In the genomic region with DNA sequence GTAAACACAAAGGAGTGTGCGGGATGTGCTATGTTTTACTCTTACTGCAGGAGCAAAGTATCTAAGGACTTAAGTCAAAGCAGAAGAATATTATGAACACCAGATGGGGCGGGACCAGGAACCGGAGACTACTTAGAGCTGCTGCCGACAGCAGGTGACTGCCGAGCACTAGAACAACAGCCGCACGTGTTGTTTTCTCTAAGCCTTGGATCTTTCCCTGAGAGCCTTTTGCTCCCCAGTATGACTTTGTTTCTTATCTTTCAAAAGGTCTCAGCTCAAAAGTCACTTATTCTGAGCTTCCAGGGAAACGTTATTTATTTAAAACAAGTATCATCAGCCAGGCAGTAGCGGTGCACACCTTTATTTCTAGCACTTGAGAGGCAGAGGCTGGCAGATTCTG, we compare ENCODE assay signal across 16 mouse cellular contexts.
"Had no signal": no experiment of that assay in that cellular context is flagged by ENCODE, and none has a peak within 500 bp of the region (broad histone marks: within the 10 kb centered on the region; RNA-seq: fewer than 3 reads in every experiment).

No protein-coding gene starts in this region.

- H3K9ac ChIP-seq: neural tube, embryonic 13.5 days; neural tube, embryonic 15.5 days; stomach, embryonic 15.5 days had no signal

- H3K4me2 ChIP-seq: neural tube, embryonic 13.5 days; neural tube, embryonic 15.5 days; stomach, embryonic 15.5 days had no signal

- H3K4me3 ChIP-seq: neural tube, embryonic 13.5 days; neural tube, embryonic 15.5 days; stomach, embryonic 15.5 days had no signal

- H3K27ac ChIP-seq: neural tube, embryonic 13.5 days; neural tube, embryonic 15.5 days; stomach, embryonic 15.5 days; stomach, postnatal 0 days had no signal

- H3K27me3 ChIP-seq: neural tube, embryonic 13.5 days; neural tube, embryonic 15.5 days; stomach, embryonic 15.5 days had no signal

- DNase-seq: retina, postnatal 1 day; right cerebral cortex, adult 18-20 months; right cerebral cortex, postnatal 14 days; right cerebral cortex, postnatal 25 days; right cerebral cortex, postnatal 4 days; spleen, adult 18-20 months; thymus, adult 18-20 months; thymus, adult 2 months; thymus, postnatal 14 days; thymus, postnatal 25 days; thymus, postnatal 36 days; thymus, postnatal 4 days had no signal

- H3K4me1 ChIP-seq: neural tube, embryonic 13.5 days; neural tube, embryonic 15.5 days; stomach, embryonic 15.5 days had no signal

- H3K9me3 ChIP-seq: neural tube, embryonic 13.5 days; neural tube, embryonic 15.5 days; stomach, embryonic 15.5 days had no signal
